Mouse (Mus musculus) heart, postnatal 0 days (tissue): ENCODE data around the gene Bbof1.

ENCODE experiments used
- CTCF ChIP-seq: IDR thresholded peaks from 2 replicates; pipeline ENCODE4 v1.5.1; 2016; ENCODE audit warnings: antibody characterized with exemption, control low read depth, low read depth
- EP300 ChIP-seq: IDR thresholded peaks from 2 replicates; pipeline ENCODE4 v1.6.1; 2016; ENCODE audit warnings: antibody characterized with exemption, low read depth

DNA sequence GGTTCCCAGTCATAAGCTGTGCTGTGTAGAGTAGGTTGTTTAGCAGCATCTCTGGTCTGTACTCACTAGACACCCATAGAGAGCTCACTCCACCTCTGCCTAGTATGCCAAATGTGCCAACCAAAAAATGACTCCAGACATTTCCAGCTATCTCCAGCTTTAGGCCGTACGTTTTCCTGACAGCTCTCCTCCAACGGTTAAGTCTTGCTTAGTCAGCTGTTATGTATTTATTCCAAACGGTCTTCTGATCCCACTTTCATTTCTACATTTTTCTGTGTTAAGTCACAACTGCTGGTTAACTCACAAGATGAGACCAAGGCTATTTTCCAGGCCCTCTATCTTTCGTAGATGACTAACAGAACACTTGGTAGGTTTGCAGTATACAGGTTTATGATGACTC lies 10.2 kb upstream of the Bbof1 start:
- TF ChIP-seq CTCF (no peak), EP300 (no peak)
